Comparison of ENCODE assay signal across 8 mouse cellular contexts in the genomic region with DNA sequence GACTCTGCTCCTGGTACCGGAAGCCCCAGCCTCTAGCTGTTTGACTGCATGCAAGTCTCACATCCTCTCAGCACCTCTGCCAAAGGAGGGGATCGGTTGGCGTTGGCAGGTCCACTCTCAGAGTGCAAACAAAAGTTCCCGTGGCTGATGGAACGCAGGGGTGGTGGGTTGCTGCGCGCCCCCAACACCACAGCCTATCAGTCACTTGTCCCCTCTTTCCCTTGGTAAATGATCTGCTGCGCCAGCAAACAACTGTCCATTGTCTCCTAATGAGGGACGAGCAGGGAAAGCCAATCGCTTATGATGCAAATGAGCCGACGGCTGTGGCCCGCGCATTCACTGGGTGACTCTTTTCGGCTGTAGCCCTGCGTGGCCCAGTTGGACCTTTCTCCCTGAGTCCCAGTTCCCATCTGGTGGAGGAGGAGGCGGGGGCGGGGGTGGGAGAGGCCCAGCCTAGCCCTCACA. TPM values are rescaled to one million over a fixed set of nuclear protein-coding genes. Genes with fewer than 3 reads are reported as not detected.
DNase-seq lines count a peak whose midpoint lies in the region; ATAC-seq lines count a peak whose summit lies in the region.

No protein-coding gene starts in this region.

- no peaks in the 10 kb centered on the region for H3K36me3 ChIP-seq in lung, embryonic 15.5 days
- no peaks in the 10 kb centered on the region for H3K36me3 ChIP-seq in embryonic facial prominence, embryonic 14.5 days (ENCODE audit: control insufficient read depth, insufficient read depth, low read length)
- H3K36me3 ChIP-seq in limb, embryonic 10.5 days = no peaks in the 10 kb centered on the region

- peaks cover 7% of the 10 kb centered on the region; the same call in 1 of the 2 replicates for H3K4me1 ChIP-seq in lung, embryonic 15.5 days
- H3K4me1 ChIP-seq in embryonic facial prominence, embryonic 14.5 days (ENCODE audit: control insufficient read depth, insufficient read depth, low read length) = 0 out of 2 replicates have a peak, but pooled peaks cover 4% of the 10 kb centered on the region
- peaks cover 16% of the 10 kb centered on the region for H3K4me1 ChIP-seq in limb, embryonic 10.5 days

- H3K27ac ChIP-seq in lung, embryonic 15.5 days = no peak overlapping the region
- H3K27ac ChIP-seq in embryonic facial prominence, embryonic 14.5 days (replicated peaks; ENCODE audit: low read depth, low read length) = no peak overlapping the region
- peak overlapping the region; percentile 67; the same call in 1 of the 2 replicates for H3K27ac ChIP-seq in limb, embryonic 10.5 days

- H3K4me2 ChIP-seq in lung, embryonic 15.5 days = peak overlapping the region; percentile 38
- peak overlapping the region; percentile 38 for H3K4me2 ChIP-seq in embryonic facial prominence, embryonic 14.5 days (ENCODE audit: low read depth, low read length)

- no peak for DNase-seq in lung, postnatal 14 days
- peak; percentile 58 for DNase-seq in embryonic facial prominence, embryonic 14.5 days (ENCODE audit: low spot score)
- DNase-seq in limb, embryonic 10.5 days (ENCODE audit: low spot score) = no peak
- DNase-seq in retina, embryonic 14.5 days (ENCODE audit: low spot score) = peak; percentile 90
- DNase-seq in ovary, adult 18-20 months (ENCODE audit: low spot score) = no peak
- no peak for DNase-seq in gastrocnemius, postnatal 25 days
- DNase-seq in cerebellum, adult 8-10 months = no peak

- H3K9me3 ChIP-seq in lung, embryonic 15.5 days = no peaks in the 10 kb centered on the region
- H3K9me3 ChIP-seq in embryonic facial prominence, embryonic 14.5 days (ENCODE audit: control insufficient read depth, low read length) = no peaks in the 10 kb centered on the region
- H3K9me3 ChIP-seq in limb, embryonic 10.5 days (replicated peaks) = no peaks in the 10 kb centered on the region

- H3K27me3 ChIP-seq in lung, embryonic 15.5 days = no peaks in the 10 kb centered on the region
- no peaks in the 10 kb centered on the region for H3K27me3 ChIP-seq in embryonic facial prominence, embryonic 14.5 days (replicated peaks; ENCODE audit: control insufficient read depth, insufficient read depth, low read length)
- peaks cover 18% of the 10 kb centered on the region; the same call in 1 of the 2 replicates for H3K27me3 ChIP-seq in limb, embryonic 10.5 days (ENCODE audit: low read depth, poor library complexity, severe bottlenecking)

- H3K9ac ChIP-seq in lung, embryonic 15.5 days = no peak overlapping the region
- H3K9ac ChIP-seq in embryonic facial prominence, embryonic 14.5 days (ENCODE audit: low read depth, low read length) = no peak overlapping the region

- WGBS in lung, embryonic 15.5 days = 6% methylated on average over 18 of the region's 18 CpGs
- WGBS in embryonic facial prominence, embryonic 14.5 days = 11% methylated on average over 16 of the region's 18 CpGs
- 12% methylated on average over 18 of the region's 18 CpGs for WGBS in limb, embryonic 10.5 days

- H3K4me3 ChIP-seq in lung, embryonic 15.5 days = 0 out of 2 replicates have a peak overlapping the region, but pooled peaks have one; percentile 12
- no peak overlapping the region for H3K4me3 ChIP-seq in embryonic facial prominence, embryonic 14.5 days (ENCODE audit: low read depth, low read length)
- peak overlapping the region; percentile 28; the same call in 1 of the 2 replicates for H3K4me3 ChIP-seq in limb, embryonic 10.5 days

- no peak for ATAC-seq in lung, embryonic 15.5 days (ENCODE audit: borderline replicate concordance, extremely low read depth, low FRiP score, low TSS enrichment)
- ATAC-seq in embryonic facial prominence, embryonic 14.5 days (ENCODE audit: low read depth) = peak; percentile 47; the same call in 1 of the 2 replicates

RNA-seq across cellular contexts. Expression of gene Vat1, which starts 13.2 kb away (rescaled TPM):
- polyA plus RNA-seq in lung, embryonic 15.5 days (2015; fragmentation: Nextera tagmentation; extraction: Ambion mirVana) = 47.4 and 50.3 TPM in 2 replicates
- 50.4 and 51.0 TPM in 2 replicates for polyA plus RNA-seq in embryonic facial prominence, embryonic 14.5 days (2014; fragmentation: Nextera tagmentation; extraction: Ambion mirVana)
- polyA plus RNA-seq in limb, embryonic 10.5 days (2016; fragmentation: Nextera tagmentation; extraction: Ambion mirVana) = 14.6 and 17.2 TPM in 2 replicates
- total RNA-seq in gastrocnemius, postnatal 25 days (2021) = 10 to 100 TPM; 13.1 to 19.3 TPM

RNA-seq across cellular contexts. Expression of gene Rnd2, which starts 14.4 kb away (rescaled TPM):
- 7.9 and 8.5 TPM in 2 replicates for polyA plus RNA-seq in lung, embryonic 15.5 days (2015; fragmentation: Nextera tagmentation; extraction: Ambion mirVana)
- 7.4 and 9.8 TPM in 2 replicates for polyA plus RNA-seq in embryonic facial prominence, embryonic 14.5 days (2014; fragmentation: Nextera tagmentation; extraction: Ambion mirVana)
- polyA plus RNA-seq in limb, embryonic 10.5 days (2016; fragmentation: Nextera tagmentation; extraction: Ambion mirVana) = 5.0 and 6.3 TPM in 2 replicates
- total RNA-seq in gastrocnemius, postnatal 25 days (2021) = 1 to 10 TPM; 2.9 to 3.6 TPM

RNA-seq across cellular contexts. Expression of gene Ifi35, which starts 31.0 kb away (rescaled TPM):
- 22.4 and 24.0 TPM in 2 replicates for polyA plus RNA-seq in lung, embryonic 15.5 days (2015; fragmentation: Nextera tagmentation; extraction: Ambion mirVana)
- 14.1 and 14.3 TPM in 2 replicates for polyA plus RNA-seq in embryonic facial prominence, embryonic 14.5 days (2014; fragmentation: Nextera tagmentation; extraction: Ambion mirVana)
- 2.3 and 3.1 TPM in 2 replicates for polyA plus RNA-seq in limb, embryonic 10.5 days (2016; fragmentation: Nextera tagmentation; extraction: Ambion mirVana)
- total RNA-seq in gastrocnemius, postnatal 25 days (2021) = 10 to 100 TPM in 1 of 2 experiments, 1 to 10 TPM in 1; 8.5 to 10.8 TPM

RNA-seq across cellular contexts. Expression of gene Rpl27, which starts 37.1 kb away (rescaled TPM):
- polyA plus RNA-seq in lung, embryonic 15.5 days (2015; fragmentation: Nextera tagmentation; extraction: Ambion mirVana) = 299 and 334 TPM in 2 replicates
- polyA plus RNA-seq in embryonic facial prominence, embryonic 14.5 days (2014; fragmentation: Nextera tagmentation; extraction: Ambion mirVana) = 376 and 406 TPM in 2 replicates
- 448 and 536 TPM in 2 replicates for polyA plus RNA-seq in limb, embryonic 10.5 days (2016; fragmentation: Nextera tagmentation; extraction: Ambion mirVana)
- total RNA-seq in gastrocnemius, postnatal 25 days (2021) = 10 to 100 TPM; 40.6 to 42.5 TPM

RNA-seq across cellular contexts. Expression of gene Ptges3l, which starts 54.1 kb away (rescaled TPM):
- polyA plus RNA-seq in lung, embryonic 15.5 days (2015; fragmentation: Nextera tagmentation; extraction: Ambion mirVana) = 12.8 and 13.4 TPM in 2 replicates
- polyA plus RNA-seq in embryonic facial prominence, embryonic 14.5 days (2014; fragmentation: Nextera tagmentation; extraction: Ambion mirVana) = 35.5 and 37.1 TPM in 2 replicates
- 4.0 and 4.7 TPM in 2 replicates for polyA plus RNA-seq in limb, embryonic 10.5 days (2016; fragmentation: Nextera tagmentation; extraction: Ambion mirVana)
- total RNA-seq in gastrocnemius, postnatal 25 days (2021) = 100 to 1,000 TPM; 106 to 110 TPM

Comparison
In these comparisons a context has a peak if more than half of its experiments do, and no peak if none do; other contexts are left out.
1. DNase-seq: peak in embryonic facial prominence, embryonic 14.5 days (single experiment) and retina, embryonic 14.5 days (single experiment); none in lung, postnatal 14 days (single experiment), limb, embryonic 10.5 days (single experiment), ovary, adult 18-20 months (single experiment), gastrocnemius, postnatal 25 days (single experiment) and cerebellum, adult 8-10 months (single experiment).